Mouse (Mus musculus) E14TG2a.4 (cell line): Measurements from ENCODE around the gene Duxf3.
"Not testable (repeated sequence)": the region's sequence is repeated elsewhere in the genome, so short reads cannot be mapped to it uniquely, and the experiment has no call there.

Experiments used
- H3K27me3 ChIP-seq: 2 replicates; pipeline ENCODE4 v1.6.1; 2014; ENCODE audit warnings: low read length, control low read depth; ENCODE audit not compliant: insufficient read depth
- H3K36me3 ChIP-seq: 2 replicates; pipeline ENCODE4 v1.6.1; 2014; ENCODE audit warnings: low read length, control low read depth; ENCODE audit not compliant: insufficient read depth
- H3K4me1 ChIP-seq: replicated peaks from 2 replicates; pipeline ENCODE4 v1.6.1; 2014; ENCODE audit warnings: low read depth, low read length, control low read depth
- H3K4me3 ChIP-seq: replicated peaks from 2 replicates; pipeline ENCODE4 v1.5.1; 2014; ENCODE audit warnings: mild to moderate bottlenecking, low read length
- H3K9me3 ChIP-seq: 2 replicates; pipeline ENCODE4 v1.6.1; 2014; ENCODE audit warnings: low read length, control low read depth
- CTCF ChIP-seq: conservative IDR thresholded peaks from 2 replicates; pipeline ENCODE4 v1.5.1; 2014; ENCODE audit warnings: low read length
- NANOG ChIP-seq: IDR thresholded peaks from 2 replicates; pipeline ENCODE4 v1.6.1; 2014; ENCODE audit warnings: borderline replicate concordance, low read length, mixed read lengths
- POU5F1 ChIP-seq: IDR thresholded peaks from 2 replicates; pipeline ENCODE4 v1.6.1; 2014; ENCODE audit warnings: low read length, borderline replicate concordance

The Duxf3 gene

DNA sequence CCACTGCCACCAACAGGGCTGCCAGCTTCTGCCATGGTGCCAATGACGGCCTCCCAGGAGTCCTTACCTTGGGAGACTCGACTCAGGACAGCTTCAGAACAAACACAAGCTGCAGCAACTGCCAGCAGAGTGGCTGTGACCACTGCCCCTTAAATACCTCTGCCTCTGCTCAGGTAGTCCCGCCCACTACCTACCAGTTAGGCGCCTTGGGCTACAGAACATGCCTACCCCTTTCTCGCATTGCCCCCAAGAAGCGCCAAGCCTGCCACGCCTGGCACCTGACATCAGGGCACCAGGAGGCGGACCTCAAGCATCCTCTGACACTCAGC is at the start of gene Duxf3:
Gene Duxf3, minus strand, starts transcription at position 35 of the 329 bp plus-strand sequence.
- H3K27me3 ChIP-seq, result peaks cover 35% of the 10 kb centered on the region
- not testable (repeated sequence) for H3K9me3 ChIP-seq, H3K36me3 ChIP-seq
- H3K4me3 ChIP-seq, result peak within 1 kb of the TSS; percentile 30
- peaks cover 15% of the 10 kb centered on the region for H3K4me1 ChIP-seq

DNA sequence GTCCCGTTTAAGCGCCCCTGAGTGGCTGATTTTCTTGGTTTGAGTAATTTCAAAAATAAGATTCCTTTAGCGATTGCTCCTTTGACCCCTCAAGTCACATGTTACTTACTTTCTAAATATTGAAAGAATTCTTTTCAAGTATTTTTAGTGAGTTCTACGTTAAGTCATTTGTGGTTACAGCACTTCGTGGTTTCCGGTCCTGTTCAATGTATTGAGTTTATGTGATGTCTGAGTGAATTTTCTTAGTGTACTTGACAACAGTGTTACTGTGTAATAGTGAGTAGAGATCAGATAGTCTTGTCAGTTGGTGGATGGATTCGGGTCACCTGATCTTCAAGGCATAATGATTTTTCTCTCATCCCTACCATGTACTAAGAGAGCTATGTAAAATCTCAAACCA is 49.8 kb upstream of the Duxf3 start:
- no peak for TF ChIP-seq CTCF
- TF ChIP-seq POU5F1, result no peak
- TF ChIP-seq NANOG, result no peak
- H3K27me3 ChIP-seq, result no peaks in the 10 kb centered on the region
- H3K36me3 ChIP-seq, result peaks cover 48% of the 10 kb centered on the region
- H3K4me1 ChIP-seq, result no peaks in the 10 kb centered on the region
- no peak overlapping the region for H3K4me3 ChIP-seq
- no peaks in the 10 kb centered on the region for H3K9me3 ChIP-seq

DNA sequence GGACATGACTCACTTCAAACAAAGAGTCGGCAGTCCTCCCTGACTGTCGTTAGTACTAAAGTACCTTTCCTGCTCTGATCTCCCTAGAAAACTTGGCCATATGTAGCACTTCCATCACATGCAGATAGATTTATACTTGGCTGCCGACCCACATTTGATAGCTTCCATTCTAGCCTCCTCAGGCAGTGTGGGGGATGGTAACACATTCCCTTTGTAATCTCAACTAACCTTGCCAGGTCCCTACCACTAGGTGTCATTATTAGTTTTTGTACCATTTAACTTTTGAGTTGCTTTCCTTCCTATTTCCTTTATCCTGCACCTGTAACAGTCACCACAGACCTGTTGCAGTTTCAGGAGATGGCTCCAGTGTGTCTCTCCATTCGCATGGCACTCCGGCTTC is 26.0 kb upstream of the Duxf3 start:
- peaks cover 18% of the 10 kb centered on the region for H3K4me1 ChIP-seq
- TF ChIP-seq POU5F1 (no peak), CTCF (peak; percentile 34), NANOG (no peak)
- H3K27me3 ChIP-seq, result no peaks in the 10 kb centered on the region
- no peaks in the 10 kb centered on the region for H3K9me3 ChIP-seq
- no peak overlapping the region for H3K4me3 ChIP-seq
- peaks cover 27% of the 10 kb centered on the region for H3K36me3 ChIP-seq

DNA sequence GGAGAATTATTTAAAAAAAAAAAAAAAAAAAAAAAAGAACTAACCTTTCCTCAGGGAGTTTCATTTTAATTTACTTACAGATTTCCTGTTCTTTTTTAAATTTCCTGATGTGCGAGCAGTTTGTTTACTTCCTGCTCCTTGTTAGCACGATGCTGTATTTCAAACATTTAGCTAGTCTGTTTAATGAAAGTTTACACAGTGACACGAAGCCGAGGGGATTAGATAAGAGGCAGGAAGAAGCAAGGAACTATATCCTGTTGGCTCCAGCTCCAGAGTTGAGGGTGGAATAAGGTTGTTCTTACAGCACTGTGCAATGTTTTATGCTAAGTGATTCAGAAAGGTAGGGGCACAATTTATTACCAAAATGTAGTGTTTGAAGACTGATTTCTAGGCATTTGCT is 23.5 kb upstream of the Duxf3 start:
- no peak for TF ChIP-seq POU5F1
- no peak for TF ChIP-seq NANOG
- no peak for TF ChIP-seq CTCF
- peaks cover 17% of the 10 kb centered on the region for H3K36me3 ChIP-seq
- peaks cover 18% of the 10 kb centered on the region for H3K4me1 ChIP-seq
- H3K9me3 ChIP-seq, result no peaks in the 10 kb centered on the region
- H3K27me3 ChIP-seq, result no peaks in the 10 kb centered on the region
- H3K4me3 ChIP-seq, result peak overlapping the region; percentile 90

DNA sequence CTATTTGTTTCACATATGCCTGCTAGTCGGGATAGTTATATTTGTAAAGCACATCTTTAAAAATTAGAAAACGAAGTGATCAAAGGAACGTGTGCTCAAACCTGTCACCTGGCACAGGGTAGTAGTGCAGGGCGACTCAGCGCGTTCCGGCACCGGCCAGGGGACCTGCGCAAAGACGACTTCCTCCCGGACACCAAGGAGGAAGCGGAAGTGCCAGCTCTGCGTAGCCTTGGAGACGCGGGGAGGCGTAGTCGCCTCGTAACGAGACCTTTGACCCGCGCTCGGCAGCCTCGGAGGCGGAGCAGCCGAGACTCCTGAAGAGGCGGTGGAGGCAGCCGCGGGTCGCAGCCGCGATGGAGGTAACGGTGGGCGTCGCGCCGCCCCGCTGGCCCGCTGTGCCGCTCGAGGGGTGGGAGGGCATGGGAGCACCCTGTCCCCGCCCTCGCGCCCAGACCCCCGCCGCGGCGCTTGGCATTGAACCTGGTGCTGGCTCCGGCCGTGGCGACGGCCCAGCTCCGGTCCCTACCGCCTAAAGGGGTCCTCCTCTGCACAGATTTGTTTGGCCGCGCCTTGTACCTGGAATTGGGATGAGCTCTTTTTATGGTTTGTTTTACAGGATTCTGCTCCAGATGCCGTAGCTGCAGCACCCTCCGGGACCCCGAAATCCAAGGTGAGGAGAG is 22.9 kb upstream of the Duxf3 start, which contains the start of gene Gcc2:
Gene Gcc2, plus strand, starts transcription at position 285 of the 680 bp plus-strand sequence.
- no peaks in the 10 kb centered on the region for H3K27me3 ChIP-seq
- no peaks in the 10 kb centered on the region for H3K9me3 ChIP-seq
- peaks cover 18% of the 10 kb centered on the region for H3K4me1 ChIP-seq
- peaks cover 17% of the 10 kb centered on the region for H3K36me3 ChIP-seq
- no peak for TF ChIP-seq NANOG
- no peak for TF ChIP-seq POU5F1
- TF ChIP-seq CTCF, result no peak
- H3K4me3 ChIP-seq, result peak within 1 kb of the TSS; percentile 90

DNA sequence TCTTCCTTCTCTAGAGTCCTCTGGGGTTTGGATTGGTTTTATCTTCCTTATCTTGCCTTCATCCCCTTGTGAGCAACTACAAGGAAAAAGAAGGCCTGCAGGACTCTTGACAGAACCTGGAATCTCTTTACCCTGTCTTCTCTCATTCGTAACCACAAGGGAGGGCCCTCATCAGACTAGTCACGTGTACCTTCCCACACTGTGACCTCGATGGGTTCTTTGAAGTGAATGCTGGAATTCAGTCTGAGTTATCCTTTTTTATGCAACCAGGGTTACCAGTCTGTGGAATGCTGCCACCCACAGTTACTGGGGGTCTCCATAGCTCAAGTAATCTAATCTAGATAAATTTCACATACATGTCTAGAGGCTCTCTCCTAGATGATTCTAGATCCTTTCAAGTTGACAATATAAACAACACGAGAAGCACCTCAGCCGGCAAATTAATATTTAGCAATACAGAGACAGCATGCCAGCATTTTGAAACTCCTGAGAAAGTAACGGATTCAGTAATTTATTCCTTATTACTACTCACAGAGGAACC is 22.2 kb upstream of the Duxf3 start:
- H3K4me3 ChIP-seq, result peak overlapping the region; percentile 90
- no peaks in the 10 kb centered on the region for H3K27me3 ChIP-seq
- peaks cover 18% of the 10 kb centered on the region for H3K4me1 ChIP-seq
- TF ChIP-seq NANOG (no peak), CTCF (no peak)
- no peaks in the 10 kb centered on the region for H3K9me3 ChIP-seq
- peaks cover 12% of the 10 kb centered on the region for H3K36me3 ChIP-seq

DNA sequence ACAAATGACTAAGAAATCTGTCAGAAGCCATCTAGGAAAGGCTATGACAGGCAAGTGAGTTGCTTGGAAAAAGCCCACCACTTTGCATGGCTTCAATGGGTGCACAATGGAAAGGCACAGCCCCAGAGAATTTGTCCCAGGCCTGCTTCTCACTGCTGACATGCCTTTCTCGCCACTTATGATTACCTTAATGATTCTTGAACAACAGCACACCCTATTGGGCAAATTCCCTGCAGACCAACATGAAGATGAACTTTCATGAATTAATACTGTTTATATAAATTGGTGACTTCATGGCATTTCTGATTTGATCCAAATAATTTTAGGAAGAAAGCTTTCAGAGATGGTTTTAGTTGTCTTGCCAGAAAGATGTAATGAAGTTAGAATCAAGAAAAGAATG is 17.1 kb upstream of the Duxf3 start:
- H3K9me3 ChIP-seq, result no peaks in the 10 kb centered on the region
- no peaks in the 10 kb centered on the region for H3K27me3 ChIP-seq
- no peak overlapping the region for H3K4me3 ChIP-seq
- peaks cover 2% of the 10 kb centered on the region for H3K4me1 ChIP-seq
- no peak for TF ChIP-seq NANOG
- no peak for TF ChIP-seq POU5F1
- TF ChIP-seq CTCF, result no peak; the same call in 1 of the 2 replicates
- no peaks in the 10 kb centered on the region for H3K36me3 ChIP-seq

DNA sequence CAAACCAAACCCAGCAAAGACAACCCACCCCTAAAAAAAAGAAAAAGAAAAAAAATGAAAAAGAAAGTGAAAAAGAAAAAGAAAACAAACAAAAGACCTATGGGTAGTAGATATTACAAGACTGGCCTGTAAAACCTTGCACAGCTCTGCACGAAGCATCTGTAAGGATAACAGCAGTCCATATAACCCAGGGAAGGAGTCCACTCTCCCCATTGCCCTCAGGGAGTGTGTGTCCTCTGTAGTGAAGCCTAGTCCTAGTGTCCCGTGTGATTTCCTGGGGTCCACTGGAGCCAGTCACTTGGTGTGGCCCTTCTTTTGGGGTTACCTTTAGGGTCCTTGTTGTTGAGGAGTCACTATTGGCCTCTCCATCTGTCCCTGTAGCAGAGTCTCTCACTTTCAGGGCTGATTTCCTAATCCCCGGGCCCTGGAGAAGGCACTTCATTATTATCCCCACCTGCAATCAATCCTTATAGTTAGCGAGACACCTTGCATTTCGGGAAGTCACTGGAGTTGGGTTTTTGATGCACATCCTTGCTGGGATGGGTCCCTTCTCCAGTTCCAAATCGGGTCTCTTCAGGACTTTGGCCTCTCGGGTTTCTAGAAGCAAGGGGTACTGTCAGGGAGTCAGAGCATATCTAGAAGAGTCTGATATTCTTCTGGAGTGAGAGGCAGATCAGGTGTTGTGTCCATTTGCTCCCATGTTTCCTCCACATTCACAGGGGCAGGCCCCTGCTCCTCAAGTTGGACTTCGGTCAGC is 6.7 kb upstream of the Duxf3 start:
- not testable (repeated sequence) for H3K36me3 ChIP-seq, H3K4me1 ChIP-seq, H3K9me3 ChIP-seq, H3K4me3 ChIP-seq
- H3K27me3 ChIP-seq, result peaks cover 35% of the 10 kb centered on the region

DNA sequence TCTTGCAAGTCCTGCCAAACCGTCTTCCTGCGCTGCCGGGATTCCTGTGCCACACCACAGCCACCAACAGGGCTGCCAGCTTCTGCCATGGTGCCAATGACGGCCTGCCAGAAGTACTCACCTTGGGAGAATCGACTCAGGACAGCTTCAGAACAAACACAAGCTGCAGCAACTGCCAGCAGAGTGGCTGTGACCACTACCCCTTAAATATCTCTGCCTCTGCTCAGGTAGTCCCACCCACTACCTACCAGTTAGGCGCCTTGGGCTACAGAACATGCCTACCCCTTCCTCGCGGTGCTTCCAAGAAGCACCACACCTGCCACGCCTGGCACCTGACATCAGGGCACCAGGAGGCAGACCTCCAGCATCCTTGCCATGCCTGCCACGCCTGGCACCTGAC is 4.1 kb upstream of the Duxf3 start, which contains the start of gene Gm4981:
Gene Gm4981, minus strand, starts transcription at position 89 of the 400 bp plus-strand sequence.
- peaks cover 47% of the 10 kb centered on the region for H3K27me3 ChIP-seq
- no peak within 1 kb of the TSS for H3K4me3 ChIP-seq
- no peak for TF ChIP-seq CTCF
- TF ChIP-seq POU5F1, result no peak
- TF ChIP-seq NANOG, result no peak
- H3K9me3 ChIP-seq, result peaks cover 7% of the 10 kb centered on the region
- peaks cover 15% of the 10 kb centered on the region for H3K4me1 ChIP-seq
- H3K36me3 ChIP-seq, result no peaks in the 10 kb centered on the region

DNA sequence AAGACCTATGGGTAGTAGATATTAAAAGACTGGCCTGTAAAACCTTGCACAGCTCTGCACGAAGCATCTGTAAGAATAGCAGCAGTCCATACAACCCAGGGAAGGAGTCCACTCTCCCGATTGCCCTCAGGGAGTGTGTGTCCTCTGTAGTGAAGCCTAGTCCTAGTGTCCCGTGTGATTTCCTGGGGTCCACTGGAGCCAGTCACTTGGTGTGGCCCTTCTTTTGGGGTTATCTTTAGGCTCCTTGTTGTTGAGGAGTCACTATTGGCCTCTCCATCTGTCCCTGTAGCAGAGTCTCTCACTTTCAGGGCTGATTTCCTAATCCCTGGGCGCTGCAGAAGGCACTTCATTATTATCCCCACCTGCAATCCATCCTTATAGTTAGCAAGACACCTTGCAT is 2.5 kb upstream of the Duxf3 start:
- Histone ChIP-seq H3K27me3 (peaks cover 47% of the 10 kb centered on the region), H3K4me1 (peaks cover 15% of the 10 kb centered on the region), H3K9me3 (peaks cover 12% of the 10 kb centered on the region)
- not testable (repeated sequence) for H3K4me3 ChIP-seq, H3K36me3 ChIP-seq

DNA sequence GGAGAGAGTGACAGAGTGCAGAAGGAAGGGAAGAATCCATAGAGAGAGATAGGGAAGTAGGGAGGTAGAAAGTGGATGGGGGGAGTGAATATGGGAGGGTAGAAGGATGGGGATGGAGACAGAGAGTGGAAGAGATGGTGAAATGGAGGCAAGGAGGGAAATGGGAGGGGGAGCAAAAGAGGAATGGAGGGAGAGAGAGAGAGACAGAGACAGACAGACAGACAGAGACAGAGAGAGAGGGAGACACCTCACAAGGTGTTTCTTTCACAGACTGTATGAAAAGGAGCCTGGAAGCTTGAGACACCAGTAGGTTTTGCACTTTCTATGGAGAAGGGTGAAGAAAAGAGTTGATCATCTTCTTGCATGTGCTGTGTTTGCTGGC is 1.3 kb upstream of the Duxf3 start:
- H3K9me3 ChIP-seq, H3K36me3 ChIP-seq, H3K4me3 ChIP-seq: not testable (repeated sequence)
- H3K27me3 ChIP-seq, result peaks cover 40% of the 10 kb centered on the region
- peaks cover 15% of the 10 kb centered on the region for H3K4me1 ChIP-seq

DNA sequence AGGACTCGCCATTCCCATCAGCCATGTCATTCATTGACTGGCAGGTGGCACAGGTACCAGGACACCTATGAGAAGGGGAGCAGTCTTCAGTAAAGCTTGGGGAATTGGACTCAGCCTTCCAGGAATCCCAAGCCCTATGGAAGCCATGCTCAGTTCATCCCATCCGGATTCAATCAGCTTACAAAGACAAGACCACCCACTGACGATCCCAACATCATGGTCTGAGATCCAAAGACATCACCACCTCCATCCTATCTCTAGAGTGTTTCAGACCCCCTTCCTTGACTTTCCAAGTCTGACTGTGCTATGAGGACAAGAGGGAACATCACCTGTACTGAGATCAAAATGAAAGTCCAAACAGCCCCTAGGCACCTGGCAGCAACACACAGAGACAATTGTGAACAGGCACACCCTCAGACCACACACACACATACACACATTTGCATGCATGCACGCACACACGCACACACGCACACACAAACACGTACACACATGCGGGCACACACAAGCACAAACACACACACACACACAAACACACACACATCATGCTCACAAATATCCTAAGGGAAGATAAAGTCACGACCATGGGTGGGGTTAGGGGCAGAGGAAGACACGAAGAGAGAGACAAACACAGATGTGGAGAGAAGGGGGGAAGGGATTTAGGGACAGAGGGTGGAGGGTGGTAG is 722 bp upstream of the Duxf3 start:
- not testable (repeated sequence) for H3K4me3 ChIP-seq, H3K9me3 ChIP-seq, H3K36me3 ChIP-seq
- H3K4me1 ChIP-seq, result peaks cover 15% of the 10 kb centered on the region
- peaks cover 37% of the 10 kb centered on the region for H3K27me3 ChIP-seq
